Mouse (Mus musculus) NIH3T3 (cell line): ENCODE results near the gene Ywhag.

Experiments
- DNase-seq: peaks from one replicate; pipeline ENCODE4 v3.0.0-alpha.2; 2012; ENCODE audit warnings: low read depth

Ywhag gene

GRCm38 (mm10) chr5:135887675-135888102, 46.7 kb downstream of the Ywhag start, which contains the start of gene Hspb1:
TSS of gene Hspb1 (plus strand) at chr5:135887919.
- DNase-seq = no peak

- DNase-seq = peak; percentile 65
These were observed 49.8 kb downstream of the Ywhag start for GRCm38 (mm10) chr5:135884641-135885040.

GRCm38 (mm10) chr5:135879449-135880158, 54.8 kb downstream of the Ywhag start:
- DNase-seq = peak; percentile 93

DNA sequence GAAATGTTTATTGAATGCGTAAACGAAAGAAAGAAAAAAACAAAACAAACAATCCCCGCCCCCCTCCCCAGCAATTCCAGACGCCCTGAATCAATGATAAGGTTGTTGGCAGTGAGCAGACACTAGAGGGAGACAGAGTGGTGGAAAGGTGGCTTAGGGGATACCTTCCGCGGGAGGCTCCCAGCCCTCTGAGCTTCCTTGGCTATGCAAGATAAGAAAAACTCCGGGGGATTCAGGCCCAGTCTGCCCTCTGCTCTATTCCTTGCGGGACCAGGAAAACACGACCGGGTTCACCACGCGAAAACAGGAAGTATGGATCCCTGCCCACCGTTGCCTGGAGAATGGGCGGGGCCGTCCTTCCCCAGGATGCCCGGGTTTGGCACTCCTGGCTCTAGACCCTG, 56.6 kb downstream of the Ywhag start:
- DNase-seq = peak; percentile 87

GRCm38 (mm10) chr5:135877180-135877579, 57.2 kb downstream of the Ywhag start:
- DNase-seq = peak; percentile 93

DNA sequence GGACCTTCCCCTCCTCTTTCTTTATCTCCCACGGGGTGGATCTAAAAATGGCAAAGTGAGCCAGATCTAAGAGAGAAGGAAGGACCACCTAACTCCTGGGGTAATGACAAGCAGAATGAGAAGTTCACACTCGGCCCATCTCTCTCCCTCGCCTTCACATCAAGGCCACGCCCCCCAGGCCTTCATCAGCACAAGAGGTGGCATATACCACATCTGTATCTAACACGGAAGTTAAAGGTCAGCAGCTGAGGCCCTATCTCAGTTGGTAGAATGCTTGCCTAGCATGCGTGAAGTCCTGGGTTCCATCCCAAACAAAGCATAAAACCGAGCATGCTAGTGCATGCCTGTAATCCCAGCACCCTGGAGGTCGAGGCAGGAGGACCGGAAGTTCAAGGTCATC, 60.7 kb downstream of the Ywhag start:
- no peak for DNase-seq

GRCm38 (mm10) chr5:135872996-135873395, 61.4 kb downstream of the Ywhag start:
- no peak for DNase-seq

DNA sequence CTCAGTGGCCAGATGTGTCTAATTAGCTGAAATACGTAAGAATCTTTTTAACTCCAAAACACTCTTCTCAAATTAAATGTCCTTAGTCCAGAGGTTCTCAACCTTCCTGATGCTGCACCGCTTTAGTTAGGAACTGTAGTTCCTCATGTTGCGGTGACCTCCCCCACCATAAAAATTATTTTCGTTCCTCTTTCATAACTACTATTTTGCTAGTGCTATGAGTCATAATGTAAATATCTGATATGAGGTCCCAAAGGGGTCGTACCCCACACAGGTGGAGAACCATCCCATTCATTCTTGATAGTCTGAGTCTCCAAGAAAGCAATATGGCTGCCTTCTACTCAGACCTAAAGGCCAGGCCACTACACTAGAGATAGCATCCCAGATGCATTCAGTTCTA, 63.9 kb downstream of the Ywhag start:
- DNase-seq = no peak

GRCm38 (mm10) chr5:135869661-135870423, 64.6 kb downstream of the Ywhag start:
- DNase-seq = no peak

- no peak for DNase-seq
These were observed 65.8 kb downstream of the Ywhag start for GRCm38 (mm10) chr5:135868653-135869052.

DNA sequence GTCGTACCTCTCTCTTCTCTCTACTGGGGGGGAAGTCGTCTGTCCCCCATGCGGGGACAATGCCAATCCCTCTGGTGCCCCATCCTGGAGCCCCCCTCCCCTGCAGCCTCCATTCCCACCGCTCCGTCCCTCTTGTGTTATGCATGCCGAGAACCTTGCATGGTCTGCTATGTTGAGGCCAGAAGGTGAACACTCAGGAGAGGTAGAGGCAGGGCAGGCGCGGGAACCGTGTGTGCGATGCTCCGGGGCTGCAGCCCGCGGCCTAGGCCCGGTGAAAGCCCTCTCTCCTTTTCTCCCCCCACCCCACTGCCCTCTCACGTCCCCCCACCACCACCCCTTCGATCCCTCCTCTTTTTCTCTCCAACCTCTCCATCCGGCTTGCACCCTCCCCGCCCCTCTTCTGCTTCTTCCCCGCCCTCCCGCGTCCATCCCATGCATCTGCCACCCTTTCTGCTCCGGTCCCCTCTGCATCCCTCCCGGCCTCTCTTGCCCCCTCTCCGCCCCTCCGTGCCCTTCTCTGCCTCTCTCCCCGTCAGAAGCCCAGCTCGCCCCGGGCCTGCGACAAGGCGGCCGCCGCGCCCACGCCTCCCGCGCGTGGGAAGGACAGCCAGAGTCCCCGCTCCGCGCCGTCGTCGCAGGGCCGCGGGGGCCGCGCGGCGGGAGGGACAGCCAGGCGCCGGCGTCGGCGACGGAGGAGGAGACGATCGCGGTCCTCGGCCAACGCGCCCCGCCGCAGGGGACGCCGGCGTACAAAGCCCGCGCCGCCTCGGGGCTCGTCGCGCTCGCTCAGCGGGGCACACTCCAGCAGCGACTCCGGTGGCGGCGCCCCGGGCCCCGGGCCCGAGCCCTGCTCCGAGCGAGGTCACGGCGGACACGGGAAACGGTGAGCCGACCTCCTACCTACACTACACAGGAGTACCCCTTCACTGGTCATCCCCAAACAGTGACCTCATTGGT, 66.5 kb downstream of the Ywhag start:
- DNase-seq = no peak

DNA sequence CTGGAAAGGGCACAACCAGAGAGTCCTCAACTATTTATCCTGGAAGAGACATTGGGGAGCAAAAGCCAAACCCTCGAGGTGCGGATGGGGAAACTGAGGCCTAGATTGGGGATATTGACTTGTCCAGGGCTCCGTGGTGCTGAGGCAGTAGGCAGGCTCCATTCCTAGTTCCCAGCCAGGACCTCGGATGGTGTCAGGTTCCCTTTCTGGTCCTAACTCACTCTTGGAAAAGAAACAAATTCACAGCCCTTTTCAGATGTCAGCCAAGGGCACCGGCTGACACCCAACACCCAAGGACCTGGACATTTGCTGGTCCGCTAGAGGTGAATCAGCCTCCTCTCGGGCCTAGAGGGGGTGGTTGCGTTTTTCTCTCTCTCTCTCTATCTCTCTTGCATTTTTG, 67.8 kb downstream of the Ywhag start:
- no peak for DNase-seq
